Mouse (Mus musculus): ENCODE measurements at regions not wholly inside any gene's neighbourhood (a gene's known extent, or its start where the extent isn't known, plus 50 kb on each side); places are given as distances from the start of the nearest gene placed in this dataset.
A peak's percentile ranks its signal among the peaks of the same experiment; 100 is the strongest.

DNA sequence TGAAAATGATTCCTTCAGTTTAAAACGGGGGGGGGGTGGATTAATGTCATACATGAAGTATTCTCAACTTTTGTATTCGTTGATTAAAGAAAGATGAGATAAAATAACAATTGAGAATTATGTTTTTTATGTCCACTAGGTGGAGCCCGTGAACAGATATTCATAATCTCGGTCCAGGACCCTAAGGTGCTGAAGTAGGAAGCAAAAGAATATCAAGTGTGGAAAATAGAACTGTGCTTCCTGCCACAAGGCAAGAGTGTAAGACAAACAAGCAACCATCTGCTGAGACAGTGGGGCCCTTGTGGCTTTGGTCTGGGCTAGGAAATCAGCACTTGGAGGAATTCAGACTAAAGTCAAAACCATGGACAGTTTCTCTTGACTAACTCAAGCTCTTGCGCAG is 50.9 kb upstream of the Kap start:
- Histone ChIP-seq H3K4me2 (ENCODE audit: low read depth, low read length) (no peak overlapping the region), H3K9me3 (ENCODE audit: control insufficient read depth, low read length) (no peaks in the 10 kb centered on the region), H3K27me3 (ENCODE audit: control insufficient read depth, insufficient read depth, low read length) (no peaks in the 10 kb centered on the region), H3K4me3 (ENCODE audit: low read depth, low read length) (no peak overlapping the region), H3K4me1 (ENCODE audit: control insufficient read depth, insufficient read depth, low read length) (no peaks in the 10 kb centered on the region), H3K27ac (ENCODE audit: low read depth, low read length) (no peak overlapping the region), H3K9ac (replicated peaks; ENCODE audit: low read depth, low read length) (no peak overlapping the region), H3K36me3 (ENCODE audit: control insufficient read depth, insufficient read depth, low read length) (no peaks in the 10 kb centered on the region)
- ATAC-seq (ENCODE audit: low read depth): peak; percentile 58; the same call in 1 of the 2 replicates
- WGBS: 33% methylated on average over 5 of the region's 5 CpGs

DNA sequence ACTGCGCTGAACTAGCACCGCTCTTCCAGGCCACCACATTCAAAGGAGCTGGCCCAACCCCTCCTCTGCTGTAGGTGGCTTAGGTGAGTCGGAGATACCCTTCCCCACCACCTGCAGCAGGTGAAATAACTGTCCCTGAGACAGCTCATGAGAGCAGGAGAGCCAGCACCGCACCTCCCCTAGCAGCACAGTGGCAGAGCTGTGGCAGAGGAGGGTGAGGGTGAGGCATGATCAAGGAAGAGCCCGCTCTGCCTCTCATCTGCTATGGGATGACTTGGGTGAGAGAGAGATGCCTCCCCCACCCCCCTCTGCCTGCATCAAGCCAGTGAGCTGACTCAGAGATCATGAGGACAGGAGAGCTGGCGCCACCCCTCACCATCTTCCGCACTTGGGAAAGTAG is 81.1 kb upstream of the Kap start:
- Histone ChIP-seq H3K27ac (ENCODE audit: low read depth, low read length) (no peak overlapping the region), H3K9ac (replicated peaks; ENCODE audit: low read depth, low read length) (no peak overlapping the region), H3K36me3 (ENCODE audit: control insufficient read depth, insufficient read depth, low read length) (no peaks in the 10 kb centered on the region), H3K27me3 (ENCODE audit: control insufficient read depth, insufficient read depth, low read length) (no peaks in the 10 kb centered on the region), H3K9me3 (ENCODE audit: control insufficient read depth, low read length) (no peaks in the 10 kb centered on the region), H3K4me2 (ENCODE audit: low read depth, low read length) (no peak overlapping the region), H3K4me3 (ENCODE audit: low read depth, low read length) (no peak overlapping the region), H3K4me1 (ENCODE audit: control insufficient read depth, insufficient read depth, low read length) (no peaks in the 10 kb centered on the region)
- no peak for ATAC-seq (ENCODE audit: low read depth)
- 91% methylated on average over 7 of the region's 7 CpGs for WGBS

DNA sequence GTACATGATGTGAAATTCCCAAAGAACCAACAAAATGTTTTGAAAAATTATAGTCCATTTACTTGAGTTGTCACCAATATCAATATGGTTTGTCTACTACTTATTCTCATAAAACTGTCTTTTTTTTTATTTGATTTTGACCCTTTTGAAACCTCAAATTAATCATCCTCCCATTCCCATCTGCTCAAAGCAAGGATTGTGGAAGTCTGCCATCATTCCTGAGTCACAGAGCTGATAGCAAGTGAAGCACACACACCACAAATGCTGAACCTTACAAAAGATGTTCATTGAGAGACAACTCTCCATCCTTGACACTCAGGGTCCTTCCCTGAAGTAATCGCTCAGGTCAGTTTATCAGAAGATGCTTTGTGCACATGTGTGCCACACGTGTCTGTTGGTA is 82.1 kb upstream of the Kap start:
- 95% methylated on average over 2 of the region's 2 CpGs for WGBS
- Histone ChIP-seq H3K27ac (ENCODE audit: low read depth, low read length) (no peak overlapping the region), H3K4me3 (ENCODE audit: low read depth, low read length) (no peak overlapping the region), H3K4me2 (ENCODE audit: low read depth, low read length) (no peak overlapping the region), H3K9ac (replicated peaks; ENCODE audit: low read depth, low read length) (no peak overlapping the region), H3K9me3 (ENCODE audit: control insufficient read depth, low read length) (no peaks in the 10 kb centered on the region), H3K4me1 (ENCODE audit: control insufficient read depth, insufficient read depth, low read length) (no peaks in the 10 kb centered on the region), H3K36me3 (ENCODE audit: control insufficient read depth, insufficient read depth, low read length) (no peaks in the 10 kb centered on the region), H3K27me3 (ENCODE audit: control insufficient read depth, insufficient read depth, low read length) (no peaks in the 10 kb centered on the region)
- no peak for ATAC-seq (ENCODE audit: low read depth)

DNA sequence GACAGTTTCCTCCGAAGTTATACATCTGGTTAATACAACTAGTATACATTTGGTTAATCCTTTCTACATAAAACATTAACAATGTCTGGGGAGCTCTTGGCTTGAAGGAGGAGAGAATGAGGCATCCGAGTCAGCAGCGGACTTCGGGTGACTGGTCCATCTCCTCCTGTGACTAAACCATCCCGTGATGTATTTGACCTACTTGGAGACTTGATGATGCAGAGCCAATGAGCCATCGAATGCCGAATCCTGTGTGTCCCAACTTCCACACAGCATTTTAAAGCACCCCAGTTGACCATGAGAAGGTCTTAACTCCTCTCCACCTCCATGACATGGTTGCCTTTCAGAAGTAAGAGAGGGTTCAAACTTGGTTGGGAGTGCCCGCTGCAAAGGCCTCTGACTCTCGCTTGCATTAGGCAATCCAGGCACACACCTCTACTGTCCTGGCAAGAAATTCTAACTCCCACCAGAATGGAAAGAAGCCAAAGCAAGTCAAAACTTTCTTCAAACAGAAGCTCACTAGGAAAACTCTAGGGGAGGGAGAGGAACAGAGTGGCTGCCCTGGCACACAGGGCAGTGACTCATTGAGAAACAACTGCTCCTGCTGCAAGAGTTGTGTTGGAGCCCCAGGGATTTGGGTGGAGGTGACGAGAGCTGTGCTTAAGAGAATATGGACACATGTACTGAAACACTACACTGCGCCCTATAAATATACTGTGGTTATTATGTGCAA is 75.4 kb upstream of the Etv6 start:
- WGBS: 86% methylated on average over 11 of the region's 11 CpGs
- Histone ChIP-seq H3K27ac (ENCODE audit: low read depth, low read length) (no peak overlapping the region), H3K4me3 (ENCODE audit: low read depth, low read length) (no peak overlapping the region), H3K9ac (replicated peaks; ENCODE audit: low read depth, low read length) (no peak overlapping the region), H3K36me3 (ENCODE audit: control insufficient read depth, insufficient read depth, low read length) (no peaks in the 10 kb centered on the region), H3K4me2 (ENCODE audit: low read depth, low read length) (no peak overlapping the region), H3K4me1 (ENCODE audit: control insufficient read depth, insufficient read depth, low read length) (no peaks in the 10 kb centered on the region), H3K27me3 (ENCODE audit: control insufficient read depth, insufficient read depth, low read length) (no peaks in the 10 kb centered on the region), H3K9me3 (ENCODE audit: control insufficient read depth, low read length) (no peaks in the 10 kb centered on the region)
- ATAC-seq (ENCODE audit: low read depth): no peak

DNA sequence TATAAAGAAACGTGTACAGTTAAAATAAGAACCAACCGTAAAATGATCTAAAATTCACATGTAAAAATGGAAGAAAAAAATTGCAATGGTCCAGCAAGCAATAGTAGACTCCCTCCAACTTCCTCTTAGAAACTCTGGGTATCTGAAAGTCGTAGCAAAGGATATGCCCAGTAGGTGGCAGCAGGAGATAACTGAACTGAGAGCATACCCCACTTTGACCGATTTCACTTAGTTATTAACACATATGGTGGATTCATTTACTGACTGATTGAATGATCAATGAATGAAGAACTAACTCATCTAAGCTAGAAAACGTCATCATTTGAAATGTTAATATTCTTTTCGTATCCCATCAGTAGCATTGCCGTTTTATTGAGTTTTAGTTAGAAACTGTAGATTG is 74.8 kb upstream of the Etv6 start:
- H3K4me2 ChIP-seq (ENCODE audit: low read depth, low read length): no peak overlapping the region
- WGBS: 23% methylated on average over 7 of the region's 7 CpGs
- ATAC-seq (ENCODE audit: low read depth): peak; percentile 81; the same call in 1 of the 2 replicates

DNA sequence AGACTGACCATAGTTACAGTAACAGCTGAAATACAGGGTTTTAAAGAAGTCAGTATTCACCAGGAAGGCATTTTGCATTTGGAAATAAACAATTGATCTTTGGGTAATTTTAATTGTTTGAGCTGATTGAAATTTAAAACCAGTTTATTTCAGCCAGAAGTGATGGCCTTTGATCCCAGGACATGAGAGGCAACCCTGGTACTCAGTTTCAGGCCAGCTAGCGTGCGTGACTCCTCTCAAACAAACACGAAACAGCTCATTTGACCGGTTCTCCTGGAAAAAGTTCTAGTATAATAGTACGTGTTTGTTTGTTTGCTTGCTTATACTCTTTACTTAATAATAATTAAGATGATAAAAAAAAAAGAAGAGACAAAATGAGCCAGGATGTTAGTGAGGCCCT is 72.9 kb upstream of the Etv6 start:
- Histone ChIP-seq H3K27ac (ENCODE audit: low read depth, low read length) (no peak overlapping the region), H3K27me3 (ENCODE audit: control insufficient read depth, insufficient read depth, low read length) (no peaks in the 10 kb centered on the region), H3K4me1 (ENCODE audit: control insufficient read depth, insufficient read depth, low read length) (no peaks in the 10 kb centered on the region), H3K4me2 (ENCODE audit: low read depth, low read length) (no peak overlapping the region), H3K4me3 (ENCODE audit: low read depth, low read length) (no peak overlapping the region), H3K36me3 (ENCODE audit: control insufficient read depth, insufficient read depth, low read length) (no peaks in the 10 kb centered on the region), H3K9ac (replicated peaks; ENCODE audit: low read depth, low read length) (no peak overlapping the region), H3K9me3 (ENCODE audit: control insufficient read depth, low read length) (no peaks in the 10 kb centered on the region)
- no peak for ATAC-seq (ENCODE audit: low read depth)
- WGBS: 88% methylated on average over 5 of the region's 5 CpGs

More for the DNA sequence above, 74.8 kb upstream of the Etv6 start:
- Histone ChIP-seq H3K9me3 (ENCODE audit: control insufficient read depth, low read length) (no peaks in the 10 kb centered on the region), H3K27ac (ENCODE audit: low read depth, low read length) (no peak overlapping the region), H3K4me3 (ENCODE audit: low read depth, low read length) (no peak overlapping the region), H3K4me1 (ENCODE audit: control insufficient read depth, insufficient read depth, low read length) (no peaks in the 10 kb centered on the region), H3K36me3 (ENCODE audit: control insufficient read depth, insufficient read depth, low read length) (no peaks in the 10 kb centered on the region), H3K27me3 (ENCODE audit: control insufficient read depth, insufficient read depth, low read length) (no peaks in the 10 kb centered on the region), H3K9ac (replicated peaks; ENCODE audit: low read depth, low read length) (no peak overlapping the region)

DNA sequence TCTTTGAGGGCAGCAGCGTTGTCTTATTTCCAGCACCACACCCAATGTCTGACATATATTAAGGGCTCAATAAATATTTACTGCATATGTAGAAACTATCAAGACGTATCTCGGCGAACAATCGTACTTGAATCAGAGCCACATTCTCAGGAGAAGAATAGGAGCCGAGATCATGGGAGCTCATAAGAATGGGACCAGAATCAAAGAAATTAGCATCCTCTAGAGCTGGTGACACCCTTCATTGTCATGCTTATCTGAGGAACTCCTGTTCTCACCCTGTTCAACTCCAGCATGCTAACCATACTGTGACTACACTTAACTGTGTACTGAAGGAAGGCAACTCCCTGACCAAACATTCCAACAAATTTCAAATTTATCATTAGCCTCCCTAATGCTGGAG is 72.2 kb upstream of the Etv6 start:
- Histone ChIP-seq H3K4me3 (ENCODE audit: low read depth, low read length) (no peak overlapping the region), H3K36me3 (ENCODE audit: control insufficient read depth, insufficient read depth, low read length) (no peaks in the 10 kb centered on the region), H3K27ac (ENCODE audit: low read depth, low read length) (no peak overlapping the region), H3K27me3 (ENCODE audit: control insufficient read depth, insufficient read depth, low read length) (no peaks in the 10 kb centered on the region), H3K4me1 (ENCODE audit: control insufficient read depth, insufficient read depth, low read length) (no peaks in the 10 kb centered on the region), H3K9me3 (ENCODE audit: control insufficient read depth, low read length) (no peaks in the 10 kb centered on the region), H3K4me2 (ENCODE audit: low read depth, low read length) (no peak overlapping the region), H3K9ac (replicated peaks; ENCODE audit: low read depth, low read length) (no peak overlapping the region)
- no peak for ATAC-seq (ENCODE audit: low read depth)
- WGBS: 79% methylated on average over 6 of the region's 6 CpGs

DNA sequence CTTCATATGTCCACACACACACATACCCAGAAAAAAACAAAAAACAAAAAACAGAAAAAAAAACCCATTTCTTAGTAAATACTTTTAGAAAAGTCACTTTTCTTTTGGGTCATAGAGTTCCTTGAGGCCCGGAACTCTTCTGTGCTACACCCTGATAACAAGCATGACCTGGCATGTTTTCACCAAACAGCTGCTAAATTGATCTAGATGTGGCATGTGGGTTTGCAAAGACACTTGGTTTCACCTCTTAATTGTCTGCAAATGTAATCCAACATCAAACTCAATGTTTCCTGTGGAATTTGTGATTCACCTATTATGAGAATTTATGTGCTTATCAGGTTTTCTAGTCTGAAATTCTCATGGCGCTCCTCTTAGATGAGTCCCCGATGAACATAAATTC is 68.2 kb upstream of the Etv6 start:
- Histone ChIP-seq H3K9ac (replicated peaks; ENCODE audit: low read depth, low read length) (no peak overlapping the region), H3K4me3 (ENCODE audit: low read depth, low read length) (no peak overlapping the region), H3K9me3 (ENCODE audit: control insufficient read depth, low read length) (no peaks in the 10 kb centered on the region), H3K36me3 (ENCODE audit: control insufficient read depth, insufficient read depth, low read length) (no peaks in the 10 kb centered on the region), H3K4me1 (ENCODE audit: control insufficient read depth, insufficient read depth, low read length) (no peaks in the 10 kb centered on the region), H3K27me3 (ENCODE audit: control insufficient read depth, insufficient read depth, low read length) (no peaks in the 10 kb centered on the region), H3K27ac (ENCODE audit: low read depth, low read length) (no peak overlapping the region), H3K4me2 (ENCODE audit: low read depth, low read length) (no peak overlapping the region)
- ATAC-seq (ENCODE audit: low read depth): no peak
- 79% methylated on average over 3 of the region's 3 CpGs for WGBS

DNA sequence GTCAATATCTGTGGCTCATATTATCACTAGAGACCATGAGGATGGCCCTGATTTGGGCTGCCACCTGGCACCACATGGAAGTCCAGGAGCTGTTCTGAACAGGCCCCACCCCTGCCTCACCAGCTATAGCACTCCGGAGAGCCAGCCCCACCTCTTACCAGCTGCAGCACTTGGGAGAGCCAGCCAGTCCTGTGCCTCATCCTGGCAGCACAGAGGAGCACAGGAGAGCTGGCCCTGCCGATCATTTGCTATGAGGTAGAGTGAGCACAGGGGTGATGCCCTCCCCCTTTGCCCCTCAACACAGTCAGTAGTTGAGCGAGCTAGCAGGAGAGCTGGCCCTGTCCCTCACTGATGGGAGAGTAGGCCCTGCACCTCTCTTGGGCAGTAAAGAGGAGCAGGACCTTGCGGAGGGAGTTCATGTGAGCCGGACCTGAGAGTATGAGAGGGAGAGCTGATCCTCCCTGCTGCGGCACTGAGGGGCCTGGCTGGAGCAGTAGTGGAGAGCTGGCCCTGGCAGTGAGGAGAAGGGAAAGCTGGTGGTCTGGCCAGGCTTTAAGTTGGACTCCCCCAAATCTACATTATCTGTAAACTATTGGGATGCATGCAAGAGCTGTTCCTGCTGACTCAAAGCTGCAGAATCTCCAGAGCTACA is 63.3 kb upstream of the Etv6 start:
- H3K4me2 ChIP-seq (ENCODE audit: low read depth, low read length): no peak overlapping the region
- 80% methylated on average over 6 of the region's 6 CpGs for WGBS
- H3K27ac ChIP-seq (ENCODE audit: low read depth, low read length): no peak overlapping the region
- ATAC-seq (ENCODE audit: low read depth): no peak
- no peaks in the 10 kb centered on the region for H3K36me3 ChIP-seq (ENCODE audit: control insufficient read depth, insufficient read depth, low read length)
- H3K9me3 ChIP-seq (ENCODE audit: control insufficient read depth, low read length): no peaks in the 10 kb centered on the region
- no peaks in the 10 kb centered on the region for H3K4me1 ChIP-seq (ENCODE audit: control insufficient read depth, insufficient read depth, low read length)
- H3K27me3 ChIP-seq (ENCODE audit: control insufficient read depth, insufficient read depth, low read length): no peaks in the 10 kb centered on the region
- H3K9ac ChIP-seq (replicated peaks; ENCODE audit: low read depth, low read length): no peak overlapping the region
- H3K4me3 ChIP-seq (ENCODE audit: low read depth, low read length): no peak overlapping the region

Data from neural tube, embryonic 14.5 days (tissue).